Mouse (Mus musculus) E14TG2a.4 (cell line): ENCODE measurements around the gene Tcf7l1.

Experiments used
- CTCF ChIP-seq: conservative IDR thresholded peaks from 2 replicates; pipeline ENCODE4 v1.5.1; 2014; ENCODE audit warnings: low read length
- NANOG ChIP-seq: IDR thresholded peaks from 2 replicates; pipeline ENCODE4 v1.6.1; 2014; ENCODE audit warnings: borderline replicate concordance, low read length, mixed read lengths
- POU5F1 ChIP-seq: IDR thresholded peaks from 2 replicates; pipeline ENCODE4 v1.6.1; 2014; ENCODE audit warnings: low read length, borderline replicate concordance

DNA sequence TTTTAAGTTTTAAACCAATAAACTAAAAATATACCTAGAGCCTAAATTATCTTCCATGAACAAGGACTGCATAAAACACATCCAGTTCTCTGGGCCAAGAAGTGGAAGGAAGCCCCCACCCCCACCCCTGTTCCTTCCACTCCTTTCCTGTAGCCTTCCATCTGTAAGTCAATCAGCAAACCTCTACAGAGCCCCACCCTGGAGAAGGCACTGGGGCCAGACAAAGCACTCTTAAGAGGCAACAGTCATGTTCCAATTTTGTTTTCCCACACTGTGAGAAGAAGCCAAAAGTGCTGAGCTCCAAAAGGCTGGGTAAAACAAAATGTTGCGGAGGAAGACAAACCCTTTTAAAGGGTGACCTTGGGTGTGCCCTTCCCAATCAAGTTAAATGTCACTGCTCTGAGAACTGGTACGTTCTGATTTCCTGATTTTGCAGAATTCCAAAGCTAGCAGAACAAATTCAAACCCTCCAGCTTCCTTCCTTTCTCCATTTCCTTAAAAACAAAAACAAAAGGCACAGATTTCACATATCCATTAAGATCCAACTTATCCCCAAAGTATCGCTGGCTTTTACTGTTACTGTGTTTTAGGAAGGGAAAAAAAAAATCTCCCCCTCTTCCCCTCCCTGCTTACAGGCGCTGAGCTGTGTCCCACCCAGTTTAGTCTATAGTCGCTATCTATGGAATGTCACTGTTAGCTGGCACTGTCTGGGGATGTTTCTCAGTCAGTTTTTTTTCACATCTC is 94.8 kb downstream of the Tcf7l1 start:
- TF ChIP-seq CTCF (no peak), POU5F1 (no peak), NANOG (no peak)
